Mouse (Mus musculus): ENCODE results near the gene Actn1. TPM values are rescaled to one million over a fixed set of nuclear protein-coding genes. Genes with fewer than 3 reads are reported as not detected.

The Actn1 gene
- polyA plus RNA-seq, 1 experiment from 2014 or later: 51.2 TPM

GRCm38 (mm10) chr12:80125316-80125715, 134.9 kb downstream of the Actn1 start:
- Histone ChIP-seq H3K27ac (ENCODE audit: low read length) (peak overlapping the region; percentile 4; the same call in 1 of the 2 replicates), H3K4me2 (ENCODE audit: low read depth, low read length) (no peak overlapping the region), H3K9ac (ENCODE audit: low read length) (no peak overlapping the region), H3K4me3 (replicated peaks; ENCODE audit: low read length) (no peak overlapping the region), H3K36me3 (ENCODE audit: control insufficient read depth, insufficient read depth, low read length) (peaks cover 3% of the 10 kb centered on the region; the same call in 1 of the 2 replicates), H3K9me3 (replicated peaks; ENCODE audit: control insufficient read depth, low read length) (no peaks in the 10 kb centered on the region), H3K4me1 (ENCODE audit: control insufficient read depth, insufficient read depth, low read length) (peaks cover 57% of the 10 kb centered on the region), H3K27me3 (ENCODE audit: control insufficient read depth, insufficient read depth, low read length) (no peaks in the 10 kb centered on the region)
- 66% methylated on average over 5 of the region's 5 CpGs for WGBS
- no peak for ATAC-seq (ENCODE audit: insufficient read depth, low FRiP score)

- Histone ChIP-seq H3K9ac (ENCODE audit: low read length) (no peak overlapping the region), H3K36me3 (ENCODE audit: control insufficient read depth, insufficient read depth, low read length) (peaks cover 5% of the 10 kb centered on the region; the same call in 1 of the 2 replicates), H3K9me3 (replicated peaks; ENCODE audit: control insufficient read depth, low read length) (no peaks in the 10 kb centered on the region), H3K27ac (ENCODE audit: low read length) (peak overlapping the region; percentile 89), H3K4me2 (ENCODE audit: low read depth, low read length) (no peak overlapping the region), H3K4me3 (replicated peaks; ENCODE audit: low read length) (no peak overlapping the region), H3K4me1 (ENCODE audit: control insufficient read depth, insufficient read depth, low read length) (peaks cover 51% of the 10 kb centered on the region), H3K27me3 (ENCODE audit: control insufficient read depth, insufficient read depth, low read length) (no peaks in the 10 kb centered on the region)
- 57% methylated on average over 3 of the region's 3 CpGs for WGBS
- ATAC-seq (ENCODE audit: insufficient read depth, low FRiP score): no peak
These were observed 135.4 kb downstream of the Actn1 start for GRCm38 (mm10) chr12:80124756-80125155.

GRCm38 (mm10) chr12:80124211-80124610, 136.0 kb downstream of the Actn1 start:
- H3K4me3 ChIP-seq (replicated peaks; ENCODE audit: low read length): no peak overlapping the region
- H3K27ac ChIP-seq (ENCODE audit: low read length): peak overlapping the region; percentile 89
- WGBS: 45% methylated on average over 3 of the region's 3 CpGs
- no peaks in the 10 kb centered on the region for H3K27me3 ChIP-seq (ENCODE audit: control insufficient read depth, insufficient read depth, low read length)
- peaks cover 46% of the 10 kb centered on the region for H3K4me1 ChIP-seq (ENCODE audit: control insufficient read depth, insufficient read depth, low read length)
- no peak for ATAC-seq (ENCODE audit: insufficient read depth, low FRiP score)
- no peaks in the 10 kb centered on the region for H3K9me3 ChIP-seq (replicated peaks; ENCODE audit: control insufficient read depth, low read length)
- peak overlapping the region; percentile 38; the same call in 1 of the 2 replicates for H3K9ac ChIP-seq (ENCODE audit: low read length)
- peaks cover 5% of the 10 kb centered on the region; the same call in 1 of the 2 replicates for H3K36me3 ChIP-seq (ENCODE audit: control insufficient read depth, insufficient read depth, low read length)
- no peak overlapping the region for H3K4me2 ChIP-seq (ENCODE audit: low read depth, low read length)

GRCm38 (mm10) chr12:80123227-80123803, 136.9 kb downstream of the Actn1 start:
- H3K4me2 ChIP-seq (ENCODE audit: low read depth, low read length): no peak overlapping the region
- no peaks in the 10 kb centered on the region for H3K9me3 ChIP-seq (replicated peaks; ENCODE audit: control insufficient read depth, low read length)
- H3K4me1 ChIP-seq (ENCODE audit: control insufficient read depth, insufficient read depth, low read length): peaks cover 45% of the 10 kb centered on the region
- WGBS: 19% methylated on average over 4 of the region's 4 CpGs
- peaks cover 5% of the 10 kb centered on the region; the same call in 1 of the 2 replicates for H3K36me3 ChIP-seq (ENCODE audit: control insufficient read depth, insufficient read depth, low read length)
- ATAC-seq (ENCODE audit: insufficient read depth, low FRiP score): peak; percentile 83
- H3K4me3 ChIP-seq (replicated peaks; ENCODE audit: low read length): no peak overlapping the region
- peak overlapping the region; percentile 89 for H3K27ac ChIP-seq (ENCODE audit: low read length)
- peak overlapping the region; percentile 27 for H3K9ac ChIP-seq (ENCODE audit: low read length)
- no peaks in the 10 kb centered on the region for H3K27me3 ChIP-seq (ENCODE audit: control insufficient read depth, insufficient read depth, low read length)

GRCm38 (mm10) chr12:80121438-80121837, 138.7 kb downstream of the Actn1 start:
- no peaks in the 10 kb centered on the region for H3K27me3 ChIP-seq (ENCODE audit: control insufficient read depth, insufficient read depth, low read length)
- H3K4me2 ChIP-seq (ENCODE audit: low read depth, low read length): no peak overlapping the region
- no peaks in the 10 kb centered on the region for H3K9me3 ChIP-seq (replicated peaks; ENCODE audit: control insufficient read depth, low read length)
- ATAC-seq (ENCODE audit: insufficient read depth, low FRiP score): no peak
- no peak overlapping the region for H3K4me3 ChIP-seq (replicated peaks; ENCODE audit: low read length)
- peaks cover 54% of the 10 kb centered on the region for H3K4me1 ChIP-seq (ENCODE audit: control insufficient read depth, insufficient read depth, low read length)
- H3K36me3 ChIP-seq (ENCODE audit: control insufficient read depth, insufficient read depth, low read length): peaks cover 5% of the 10 kb centered on the region; the same call in 1 of the 2 replicates
- H3K27ac ChIP-seq (ENCODE audit: low read length): peak overlapping the region; percentile 89
- no peak overlapping the region; the same call in 1 of the 2 replicates for H3K9ac ChIP-seq (ENCODE audit: low read length)
- 54% methylated on average over 1 of the region's 1 CpGs for WGBS

- Histone ChIP-seq H3K9me3 (replicated peaks; ENCODE audit: control insufficient read depth, low read length) (no peaks in the 10 kb centered on the region), H3K27me3 (ENCODE audit: control insufficient read depth, insufficient read depth, low read length) (no peaks in the 10 kb centered on the region), H3K27ac (ENCODE audit: low read length) (no peak overlapping the region), H3K36me3 (ENCODE audit: control insufficient read depth, insufficient read depth, low read length) (peaks cover 5% of the 10 kb centered on the region; the same call in 1 of the 2 replicates), H3K9ac (ENCODE audit: low read length) (no peak overlapping the region), H3K4me2 (ENCODE audit: low read depth, low read length) (no peak overlapping the region), H3K4me3 (replicated peaks; ENCODE audit: low read length) (no peak overlapping the region), H3K4me1 (ENCODE audit: control insufficient read depth, insufficient read depth, low read length) (peaks cover 42% of the 10 kb centered on the region)
- WGBS: 70% methylated on average over 1 of the region's 1 CpGs
- no peak for ATAC-seq (ENCODE audit: insufficient read depth, low FRiP score)
These were observed 141.6 kb downstream of the Actn1 start for GRCm38 (mm10) chr12:80118588-80118987.

Other genes with a start within 250 kb of the Actn1 start
- 137 and 140 TPM in 2 replicates for gene Zfp36l1, start 147.4 kb downstream of the Actn1 start, polyA plus RNA-seq (2015; fragmentation: Nextera tagmentation; extraction: Ambion mirVana)
- 12.5 and 13.2 TPM in 2 replicates for gene Dcaf5, start 176.2 kb upstream of the Actn1 start, polyA plus RNA-seq (2015; fragmentation: Nextera tagmentation; extraction: Ambion mirVana)
- gene Exd2, start 202.7 kb upstream of the Actn1 start, polyA plus RNA-seq (2015; fragmentation: Nextera tagmentation; extraction: Ambion mirVana): 26.5 and 28.0 TPM in 2 replicates

Data from stomach, embryonic 16.5 days (tissue).